Mouse (Mus musculus) heart, embryonic 13.5 days (tissue): ENCODE data around the gene Myh9. TPM values are rescaled to one million over a fixed set of nuclear protein-coding genes. Genes with fewer than 3 reads are reported as not detected.
A peak's percentile ranks its signal among the peaks of the same experiment; 100 is the strongest.

Experiments used
- ATAC-seq: fragments of 200-750 bp; cut with Nextera tagmentation; 2 replicates; pipeline ENCODE4 v1.8.0; 2017; ENCODE audit warnings: moderate TSS enrichment; ENCODE audit not compliant: insufficient number of reproducible peaks, low FRiP score, low TSS enrichment; ENCODE audit errors: extremely low read depth
- H3K27ac ChIP-seq: fragments of 300-500 bp; sonication (generic); replicated peaks from 2 replicates; pipeline ENCODE4 v1.5.1; 2015; ENCODE audit warnings: moderate library complexity, mild to moderate bottlenecking, inconsistent platforms
- H3K27me3 ChIP-seq: fragments of 300-500 bp; sonication (generic); replicated peaks from 2 replicates; pipeline ENCODE4 v1.6.1; 2015; ENCODE audit warnings: mild to moderate bottlenecking, inconsistent platforms
- H3K36me3 ChIP-seq: fragments of 300-500 bp; sonication (generic); 2 replicates; pipeline ENCODE4 v1.6.1; 2015; ENCODE audit warnings: mild to moderate bottlenecking, inconsistent platforms
- H3K4me1 ChIP-seq: fragments of 300-500 bp; sonication (generic); 2 replicates; pipeline ENCODE4 v1.6.1; 2015; ENCODE audit warnings: inconsistent platforms
- H3K4me2 ChIP-seq: fragments of 300-500 bp; sonication (generic); 2 replicates; pipeline ENCODE4 v1.6.1; 2015; ENCODE audit warnings: inconsistent platforms, mild to moderate bottlenecking, moderate library complexity
- H3K4me3 ChIP-seq: fragments of 300-500 bp; sonication (generic); 2 replicates; pipeline ENCODE4 v1.5.1; 2015; ENCODE audit warnings: moderate library complexity, mild to moderate bottlenecking, inconsistent platforms
- H3K9ac ChIP-seq: fragments of 300-500 bp; sonication (generic); 2 replicates; pipeline ENCODE4 v1.6.1; 2015; ENCODE audit warnings: inconsistent platforms, mild to moderate bottlenecking, moderate library complexity
- H3K9me3 ChIP-seq: fragments of 300-500 bp; sonication (generic); 2 replicates; pipeline ENCODE4 v1.6.1; 2016; ENCODE audit warnings: inconsistent platforms
- WGBS: fragments of 180-500 bp; shearing (Covaris S2); methylation state at CpG from one replicate; pipeline ENCODE4 v1.1.7; 2015; ENCODE audit warnings: mixed read lengths; 5-methylcytosine and 5-hydroxymethylcytosine counted together
- polyA plus RNA-seq: library from polyadenylated mRNA; unstranded; fragments of >200 nt; fragmentation: Nextera tagmentation; extraction: Ambion mirVana; gene quantifications from 2 replicates; pipeline ENCODE4 v1.2.1, GENCODE M21; 2015

Gene Myh9
- polyA plus RNA-seq, 1 experiment from 2014 or later = 25.0 TPM

DNA sequence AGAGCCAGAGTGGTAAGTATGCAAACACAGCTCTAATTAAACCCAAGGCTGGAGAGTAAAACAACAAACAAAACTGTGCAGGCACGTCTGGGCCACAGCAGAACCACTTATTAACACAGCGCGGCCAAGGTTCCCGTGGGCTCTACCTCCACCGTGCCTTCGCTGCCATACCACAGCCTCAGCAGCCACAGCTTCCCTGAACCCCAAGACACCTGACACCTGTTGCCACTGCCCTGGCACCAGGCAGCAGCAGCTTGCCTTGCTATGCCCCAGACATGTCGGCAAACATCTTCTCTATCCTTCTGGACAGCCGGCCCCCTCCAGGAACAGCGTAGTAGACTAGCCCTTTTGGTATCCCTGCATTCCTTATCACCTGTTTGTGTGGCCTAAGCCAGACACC lies 37.0 kb downstream of the Myh9 start:
- Histone ChIP-seq H3K27ac (peak overlapping the region; percentile 98), H3K4me3 (no peak overlapping the region), H3K4me1 (peaks cover 94% of the 10 kb centered on the region), H3K9ac (peak overlapping the region; percentile 56), H3K4me2 (no peak overlapping the region), H3K27me3 (no peaks in the 10 kb centered on the region), H3K36me3 (peaks cover 95% of the 10 kb centered on the region), H3K9me3 (no peaks in the 10 kb centered on the region)
- WGBS = 74% methylated on average over 9 of the region's 9 CpGs
- no peak for ATAC-seq

GRCm38 (mm10) chr15:77804460-77804859 lies 37.5 kb downstream of the Myh9 start:
- no peaks in the 10 kb centered on the region for H3K9me3 ChIP-seq
- H3K4me1 ChIP-seq = peaks cover 94% of the 10 kb centered on the region
- no peaks in the 10 kb centered on the region for H3K27me3 ChIP-seq
- no peak overlapping the region for H3K4me2 ChIP-seq
- H3K36me3 ChIP-seq = peaks cover 90% of the 10 kb centered on the region
- WGBS = 70% methylated on average over 6 of the region's 6 CpGs
- peak overlapping the region; percentile 56 for H3K9ac ChIP-seq
- ATAC-seq = no peak
- H3K4me3 ChIP-seq = no peak overlapping the region
- H3K27ac ChIP-seq = peak overlapping the region; percentile 98

- no peak for ATAC-seq
- H3K36me3 ChIP-seq = peaks cover 83% of the 10 kb centered on the region
- peak overlapping the region; percentile 66 for H3K9ac ChIP-seq
- H3K4me2 ChIP-seq = no peak overlapping the region
- H3K4me3 ChIP-seq = no peak overlapping the region
- no peaks in the 10 kb centered on the region for H3K27me3 ChIP-seq
- H3K4me1 ChIP-seq = peaks cover 94% of the 10 kb centered on the region
- no peaks in the 10 kb centered on the region for H3K9me3 ChIP-seq
- WGBS = 41% methylated on average over 3 of the region's 3 CpGs
- H3K27ac ChIP-seq = peak overlapping the region; percentile 98
Measured at GRCm38 (mm10) chr15:77803747-77804146, 38.2 kb downstream of the Myh9 start.

- no peaks in the 10 kb centered on the region for H3K9me3 ChIP-seq
- ATAC-seq = no peak
- no peak overlapping the region for H3K4me2 ChIP-seq
- H3K27me3 ChIP-seq = no peaks in the 10 kb centered on the region
- no peak overlapping the region for H3K4me3 ChIP-seq
- H3K27ac ChIP-seq = peak overlapping the region; percentile 98
- H3K36me3 ChIP-seq = peaks cover 76% of the 10 kb centered on the region
- H3K4me1 ChIP-seq = peaks cover 99% of the 10 kb centered on the region
- peak overlapping the region; percentile 66 for H3K9ac ChIP-seq
- 81% methylated on average over 4 of the region's 4 CpGs for WGBS
Measured at GRCm38 (mm10) chr15:77802992-77803391, 39.0 kb downstream of the Myh9 start.

DNA sequence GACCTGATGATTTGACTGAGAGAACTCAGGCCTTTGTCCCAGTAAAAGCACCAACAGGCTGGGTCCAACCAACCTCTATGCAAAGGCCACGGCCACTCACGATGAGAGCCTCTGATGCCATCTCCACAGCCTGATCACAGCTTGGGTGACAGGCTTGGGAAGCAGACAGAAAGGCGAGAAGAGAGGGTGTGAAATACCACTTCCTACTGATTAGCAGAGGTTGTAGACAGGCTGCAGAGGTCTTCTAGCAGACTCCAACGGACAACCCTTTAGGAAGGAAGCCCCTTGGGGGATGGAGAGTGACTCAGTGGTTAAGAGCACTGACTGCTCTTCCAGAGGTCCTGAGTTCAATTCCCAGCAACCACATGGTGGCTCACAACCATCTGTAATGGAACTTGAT lies 40.8 kb downstream of the Myh9 start:
- ATAC-seq = no peak
- H3K9ac ChIP-seq = peak overlapping the region; percentile 74
- 16% methylated on average over 4 of the region's 4 CpGs for WGBS
- peaks cover 69% of the 10 kb centered on the region for H3K36me3 ChIP-seq
- H3K27me3 ChIP-seq = no peaks in the 10 kb centered on the region
- no peak overlapping the region for H3K4me3 ChIP-seq
- no peak overlapping the region for H3K4me2 ChIP-seq
- H3K27ac ChIP-seq = peak overlapping the region; percentile 98
- peaks cover 100% of the 10 kb centered on the region for H3K4me1 ChIP-seq
- no peaks in the 10 kb centered on the region for H3K9me3 ChIP-seq

GRCm38 (mm10) chr15:77800511-77800910 lies 41.5 kb downstream of the Myh9 start:
- peak; percentile 17; the same call in 1 of the 2 replicates for ATAC-seq
- Histone ChIP-seq H3K27ac (peak overlapping the region; percentile 98), H3K27me3 (no peaks in the 10 kb centered on the region), H3K4me1 (peaks cover 100% of the 10 kb centered on the region), H3K9me3 (no peaks in the 10 kb centered on the region), H3K9ac (peak overlapping the region; percentile 74), H3K4me2 (no peak overlapping the region), H3K36me3 (peaks cover 69% of the 10 kb centered on the region), H3K4me3 (no peak overlapping the region)

- no peak overlapping the region for H3K4me3 ChIP-seq
Measured at GRCm38 (mm10) chr15:77799491-77800474, 42.2 kb downstream of the Myh9 start.

DNA sequence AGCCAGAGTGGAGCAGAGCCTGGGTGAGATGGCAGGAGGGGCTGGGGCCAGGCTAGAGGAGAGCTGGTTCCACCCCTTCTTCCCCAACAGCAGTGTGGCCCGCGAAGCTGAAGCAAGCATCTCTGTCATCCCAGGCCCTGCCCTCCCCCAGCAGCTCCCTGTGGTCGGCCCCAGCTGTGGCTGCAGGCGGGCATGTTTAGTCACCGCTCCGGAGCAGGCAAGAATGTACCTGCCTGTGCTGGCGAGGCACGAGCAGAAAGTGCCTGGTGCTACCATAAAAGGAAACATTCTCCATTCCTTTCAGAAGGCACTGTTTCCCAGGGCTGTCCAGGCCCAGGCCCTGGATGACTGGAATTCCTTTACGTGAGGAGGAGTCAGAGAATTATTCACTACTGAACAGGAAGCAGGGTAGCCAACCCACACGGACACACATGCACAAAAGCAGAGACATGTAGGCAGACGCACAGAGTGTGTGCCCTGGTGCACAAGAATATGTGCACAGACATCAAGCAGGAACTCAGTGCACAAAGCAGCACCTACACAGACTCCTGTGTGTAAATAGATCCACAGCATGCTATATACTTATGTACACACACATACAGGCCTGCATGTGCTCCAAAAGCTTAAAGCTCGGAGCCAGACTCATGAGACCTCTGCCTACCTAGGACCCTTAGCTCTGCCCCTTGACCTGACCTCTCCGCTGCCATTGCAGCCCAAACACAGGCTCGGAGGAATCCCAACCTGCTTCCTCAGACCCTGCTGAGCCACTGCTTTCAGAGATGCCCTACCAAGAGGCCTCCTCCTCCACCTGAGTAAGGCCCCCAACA lies 43.1 kb downstream of the Myh9 start:
- 11% methylated on average over 14 of the region's 14 CpGs for whole genome bisulfite sequencing
- Histone ChIP-seq H3K36me3 (peaks cover 69% of the 10 kb centered on the region), H3K9me3 (no peaks in the 10 kb centered on the region), H3K9ac (peak overlapping the region; percentile 76), H3K4me3 (no peak overlapping the region), H3K27me3 (no peaks in the 10 kb centered on the region), H3K4me2 (peak overlapping the region; percentile 32), H3K4me1 (peaks cover 100% of the 10 kb centered on the region), H3K27ac (peak overlapping the region; percentile 98)
- peak; percentile 48 for ATAC-seq

More at GRCm38 (mm10) chr15:77799491-77800474, 42.2 kb downstream of the Myh9 start:
- peak overlapping the region; percentile 76 for H3K9ac ChIP-seq
- 74% methylated on average over 8 of the region's 8 CpGs for WGBS
- H3K36me3 ChIP-seq = peaks cover 69% of the 10 kb centered on the region
- H3K27me3 ChIP-seq = no peaks in the 10 kb centered on the region
- H3K4me2 ChIP-seq = no peak overlapping the region; the same call in 1 of the 2 replicates
- H3K27ac ChIP-seq = peak overlapping the region; percentile 98
- ATAC-seq = no peak
- H3K4me1 ChIP-seq = peaks cover 100% of the 10 kb centered on the region
- no peaks in the 10 kb centered on the region for H3K9me3 ChIP-seq

DNA sequence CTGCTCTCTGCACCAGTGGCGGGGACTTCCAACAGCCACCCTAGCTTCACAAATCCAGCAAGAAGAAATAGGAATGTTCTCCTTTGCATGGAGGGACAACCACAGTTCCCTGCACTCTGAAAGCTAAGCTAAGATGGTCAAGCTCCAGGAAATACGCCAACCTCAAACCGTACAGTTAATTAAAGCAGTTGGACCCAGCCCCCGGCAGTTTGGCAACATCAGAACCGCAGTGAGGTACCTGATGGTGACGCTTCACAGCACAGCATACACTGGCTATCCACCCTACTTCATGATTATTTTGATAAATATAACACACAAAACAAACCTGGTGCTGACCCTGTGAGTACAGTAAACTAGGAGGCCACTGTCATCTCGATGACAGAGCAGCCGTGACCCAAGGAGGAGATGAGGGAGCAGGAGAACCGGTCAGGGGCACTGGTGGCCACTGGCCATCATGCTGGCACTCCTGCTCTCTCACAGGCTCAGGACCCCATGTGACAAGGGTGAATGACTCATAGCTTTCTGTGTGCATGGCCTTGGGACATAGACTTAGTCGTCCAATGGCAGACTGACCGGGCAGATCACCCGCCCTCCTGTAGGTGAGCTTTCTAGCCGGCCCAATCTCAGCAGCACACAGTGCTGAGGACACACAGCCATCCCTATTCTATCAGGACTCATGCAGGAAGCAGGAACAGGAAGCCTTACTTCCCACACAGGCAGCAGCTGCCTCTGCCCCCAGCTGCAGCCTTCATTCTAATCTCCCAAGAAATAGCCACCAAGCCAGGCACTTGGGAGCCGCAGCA lies 44.2 kb downstream of the Myh9 start:
- Histone ChIP-seq H3K4me2 (peak overlapping the region; percentile 32), H3K4me1 (peaks cover 100% of the 10 kb centered on the region), H3K9me3 (no peaks in the 10 kb centered on the region), H3K9ac (peak overlapping the region; percentile 76), H3K36me3 (peaks cover 69% of the 10 kb centered on the region), H3K27ac (peak overlapping the region; percentile 98), H3K4me3 (no peak overlapping the region), H3K27me3 (no peaks in the 10 kb centered on the region)
- 56% methylated on average over 14 of the region's 14 CpGs for WGBS
- no peak for ATAC-seq

DNA sequence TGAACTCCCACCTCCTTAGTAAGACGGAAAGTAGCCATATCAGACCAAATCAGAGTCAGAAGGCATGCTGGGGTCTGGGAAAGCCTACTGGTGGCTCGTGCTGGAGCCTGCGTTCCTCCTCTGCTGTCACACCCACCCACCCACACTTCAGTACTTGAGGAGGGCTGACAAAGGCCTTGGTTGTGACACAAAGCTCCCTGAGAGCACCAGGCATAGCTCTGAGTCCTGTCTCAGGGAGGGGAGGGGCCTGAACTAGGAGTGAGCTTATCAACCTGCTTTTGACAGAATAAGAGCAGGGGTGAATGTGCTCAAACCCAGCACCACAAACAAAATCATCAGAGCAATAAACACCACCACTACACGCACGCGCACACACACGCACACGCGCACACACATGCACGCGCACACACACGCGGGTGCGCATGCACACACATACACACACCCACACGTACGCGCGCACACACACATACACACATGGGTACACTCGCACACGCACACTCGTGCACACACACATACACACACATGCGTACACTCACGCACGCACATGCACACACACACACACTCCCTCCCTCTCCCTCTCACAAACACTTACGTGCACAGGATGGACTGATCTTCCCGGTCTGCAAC lies 45.5 kb downstream of the Myh9 start:
- Histone ChIP-seq H3K9ac (peak overlapping the region; percentile 57), H3K36me3 (peaks cover 69% of the 10 kb centered on the region), H3K9me3 (no peaks in the 10 kb centered on the region), H3K4me2 (no peak overlapping the region), H3K4me3 (no peak overlapping the region), H3K4me1 (peaks cover 93% of the 10 kb centered on the region), H3K27ac (peak overlapping the region; percentile 98), H3K27me3 (no peaks in the 10 kb centered on the region)
- 88% methylated on average over 26 of the region's 26 CpGs for WGBS
- ATAC-seq = no peak
